Mouse (Mus musculus) testis, postnatal 14 days (tissue): ENCODE measurements around the gene Mvb12a.
"Not testable (repeated sequence)": the region's sequence is repeated elsewhere in the genome, so short reads cannot be mapped to it uniquely, and the experiment has no call there.

Source experiments
- DNase-seq: peaks from one replicate; pipeline ENCODE4 v3.0.0; 2021; ENCODE audit warnings: low spot score

Mvb12a gene

GRCm38 (mm10) chr8:71527162-71527870, 15.4 kb upstream of the Mvb12a start:
- no peak for DNase-seq

- DNase-seq, result no peak
Measured at GRCm38 (mm10) chr8:71528362-71529073, 14.2 kb upstream of the Mvb12a start.

GRCm38 (mm10) chr8:71530735-71531467, 11.8 kb upstream of the Mvb12a start:
- not testable (repeated sequence) for DNase-seq

GRCm38 (mm10) chr8:71534263-71534810, 8.4 kb upstream of the Mvb12a start:
- no peak for DNase-seq

- no peak for DNase-seq
Measured at GRCm38 (mm10) chr8:71535663-71536062, 7.1 kb upstream of the Mvb12a start.

- peak; percentile 86 for DNase-seq
Measured at GRCm38 (mm10) chr8:71537028-71537867, 5.5 kb upstream of the Mvb12a start, which contains the start of gene Bst2. TSS of gene Bst2 (minus strand) at chr8:71537456.

GRCm38 (mm10) chr8:71543755-71544154, 1.0 kb downstream of the Mvb12a start:
- DNase-seq, result no peak

GRCm38 (mm10) chr8:71545053-71545452, 2.3 kb downstream of the Mvb12a start:
- no peak for DNase-seq

GRCm38 (mm10) chr8:71547590-71547989, 4.9 kb downstream of the Mvb12a start:
- DNase-seq, result no peak

- DNase-seq, result no peak
Measured at GRCm38 (mm10) chr8:71550754-71551153, 8.0 kb downstream of the Mvb12a start.

GRCm38 (mm10) chr8:71552770-71553169, 10.0 kb downstream of the Mvb12a start:
- DNase-seq, result no peak

GRCm38 (mm10) chr8:71554001-71554400, 11.3 kb downstream of the Mvb12a start:
- no peak for DNase-seq

GRCm38 (mm10) chr8:71554644-71555043, 11.9 kb downstream of the Mvb12a start:
- no peak for DNase-seq

GRCm38 (mm10) chr8:71558071-71558957, 15.6 kb downstream of the Mvb12a start, which contains the start of gene Tmem221:
TSS of gene Tmem221 (minus strand) at chr8:71558871.
- no peak for DNase-seq

- DNase-seq, result peak; percentile 83
Measured at GRCm38 (mm10) chr8:71558958-71559690, 16.4 kb downstream of the Mvb12a start.

GRCm38 (mm10) chr8:71560071-71560470, 17.3 kb downstream of the Mvb12a start:
- no peak for DNase-seq

- no peak for DNase-seq
Measured at GRCm38 (mm10) chr8:71560765-71561164, 18.0 kb downstream of the Mvb12a start.

GRCm38 (mm10) chr8:71561401-71561800, 18.7 kb downstream of the Mvb12a start:
- DNase-seq, result no peak

- DNase-seq, result peak; percentile 82
Measured at GRCm38 (mm10) chr8:71562751-71563150, 20.0 kb downstream of the Mvb12a start.

GRCm38 (mm10) chr8:71563992-71564391, 21.3 kb downstream of the Mvb12a start:
- DNase-seq, result no peak
